Mouse (Mus musculus): ENCODE results near the gene Mcoln1.
A peak's percentile ranks its signal among the peaks of the same experiment; 100 is the strongest.

The Mcoln1 gene

DNA sequence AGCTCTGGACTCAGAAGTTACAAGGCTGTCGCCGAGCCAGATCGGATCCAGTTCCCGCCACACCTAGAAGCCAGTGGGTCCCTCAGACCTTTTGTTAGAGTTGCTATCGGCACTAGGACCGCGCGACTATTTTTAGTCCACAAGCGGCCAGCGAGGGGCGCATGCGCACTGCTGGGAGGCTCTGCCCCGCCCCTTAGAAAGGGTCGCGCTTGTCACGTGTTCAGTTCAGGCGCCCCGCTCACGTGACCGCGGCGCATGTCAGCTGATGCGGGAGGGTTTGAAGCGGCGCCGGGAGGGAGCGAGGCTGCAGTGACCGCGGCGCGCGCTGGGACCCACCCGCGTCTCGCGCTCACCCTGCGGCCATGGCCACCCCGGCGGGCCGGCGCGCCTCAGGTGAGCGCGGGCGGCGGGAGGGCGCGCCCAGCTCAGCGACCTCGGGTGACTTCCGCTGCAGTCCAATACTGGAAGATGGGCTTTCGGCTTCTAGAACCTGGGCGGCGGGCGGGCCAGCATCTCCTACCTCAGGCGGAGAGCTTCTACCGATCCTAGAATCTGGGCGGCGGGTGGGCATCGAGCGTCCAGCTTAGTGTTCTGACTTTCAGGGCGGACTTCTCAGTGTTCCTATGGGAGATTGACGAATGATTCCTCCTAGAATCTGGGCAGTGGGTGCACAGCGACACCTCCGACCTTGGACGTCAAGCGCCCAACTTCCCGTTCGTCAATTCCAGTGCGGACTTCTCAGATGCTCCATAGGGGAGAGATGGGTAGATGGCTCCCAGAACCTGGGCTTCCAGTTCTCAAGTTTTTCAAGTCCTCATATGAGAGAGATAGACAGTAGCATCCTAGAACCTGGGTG, at the start of gene Mcoln1:
TSS of gene Mcoln1 (plus strand) at position 223 of the 856 bp plus-strand sequence.
- DNase-seq (ENCODE audit: low spot score): peak; percentile 98

DNA sequence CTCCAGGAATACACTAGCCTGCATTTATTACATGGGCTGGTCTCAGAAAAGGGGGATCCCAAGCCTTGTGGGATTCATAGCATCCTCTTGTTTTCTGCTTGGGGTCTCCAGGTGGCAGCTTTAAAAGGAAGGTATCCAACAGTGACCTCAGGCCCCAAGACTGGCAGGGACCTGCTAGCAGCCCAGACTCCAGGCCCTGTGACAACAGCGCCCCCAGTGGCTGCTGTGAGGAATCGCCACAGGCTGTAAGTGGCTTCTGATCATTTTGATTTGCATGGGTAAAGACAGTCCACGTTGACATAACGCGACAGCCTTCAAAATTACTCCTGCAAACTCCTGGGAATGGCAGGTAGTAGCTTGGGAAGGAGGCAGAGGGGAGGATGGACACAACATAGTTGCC, 49.6 kb upstream of the Mcoln1 start:
- peak; percentile 64 for DNase-seq (ENCODE audit: low spot score)

DNA sequence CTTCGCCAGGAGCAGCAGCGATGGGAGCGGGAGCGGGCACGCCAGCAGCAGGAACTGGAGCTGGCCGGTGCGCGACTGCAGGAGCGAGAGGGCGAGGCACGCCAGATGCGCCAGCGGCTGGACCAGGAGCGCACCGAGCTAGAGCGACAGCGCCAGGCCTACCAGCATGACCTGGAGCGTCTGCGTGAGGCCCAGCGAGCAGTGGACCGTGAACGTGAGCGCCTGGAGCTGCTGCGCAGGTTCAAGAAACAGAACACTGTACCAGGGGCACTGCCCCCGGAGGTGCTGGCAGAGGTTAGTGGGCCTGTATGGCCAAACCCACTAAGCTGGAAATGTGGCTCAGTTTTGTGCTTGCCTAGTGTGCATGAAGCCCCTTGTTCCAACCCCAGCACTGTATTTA, 48.3 kb upstream of the Mcoln1 start:
- DNase-seq (ENCODE audit: low spot score): no peak

DNA sequence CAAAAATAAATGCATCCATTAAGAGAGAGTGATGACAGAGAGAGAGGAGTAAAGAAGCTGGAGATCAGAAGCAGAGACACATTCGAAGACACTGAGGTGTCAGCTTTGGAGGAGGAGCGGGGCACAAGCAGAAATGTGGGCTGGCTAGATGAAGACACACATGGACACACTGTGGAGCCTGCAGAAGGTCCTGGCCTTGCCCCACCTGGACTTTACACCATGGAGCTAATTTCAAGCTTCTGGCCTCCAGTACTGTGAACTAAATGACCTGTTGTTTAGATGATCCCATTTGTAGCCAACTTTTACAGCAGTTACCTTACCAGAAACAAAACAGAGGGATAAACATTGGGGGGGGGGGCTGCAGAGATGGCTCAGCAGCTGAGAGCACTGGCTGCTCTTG, 37.0 kb upstream of the Mcoln1 start:
- DNase-seq (ENCODE audit: low spot score): no peak

DNA sequence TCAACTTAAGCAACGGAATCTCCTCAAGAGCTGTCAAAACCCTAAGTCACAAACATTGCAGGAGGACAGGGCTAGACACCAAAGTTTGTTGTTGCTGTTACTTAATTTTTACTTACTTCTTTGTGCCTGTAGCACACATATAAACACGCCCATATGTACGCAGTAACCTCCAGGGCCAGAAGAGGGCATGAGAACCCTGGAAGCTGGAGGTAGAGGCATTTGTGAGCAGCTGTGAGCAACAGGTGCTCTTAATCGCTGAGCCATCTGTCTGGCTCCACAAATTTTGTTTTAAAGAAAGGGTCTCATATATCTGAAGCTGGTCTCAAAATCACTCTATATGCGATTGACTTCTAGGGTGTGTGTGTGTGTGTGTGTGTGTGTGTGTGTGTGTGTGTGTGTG, 35.9 kb upstream of the Mcoln1 start:
- DNase-seq (ENCODE audit: low spot score): peak; percentile 49

DNA sequence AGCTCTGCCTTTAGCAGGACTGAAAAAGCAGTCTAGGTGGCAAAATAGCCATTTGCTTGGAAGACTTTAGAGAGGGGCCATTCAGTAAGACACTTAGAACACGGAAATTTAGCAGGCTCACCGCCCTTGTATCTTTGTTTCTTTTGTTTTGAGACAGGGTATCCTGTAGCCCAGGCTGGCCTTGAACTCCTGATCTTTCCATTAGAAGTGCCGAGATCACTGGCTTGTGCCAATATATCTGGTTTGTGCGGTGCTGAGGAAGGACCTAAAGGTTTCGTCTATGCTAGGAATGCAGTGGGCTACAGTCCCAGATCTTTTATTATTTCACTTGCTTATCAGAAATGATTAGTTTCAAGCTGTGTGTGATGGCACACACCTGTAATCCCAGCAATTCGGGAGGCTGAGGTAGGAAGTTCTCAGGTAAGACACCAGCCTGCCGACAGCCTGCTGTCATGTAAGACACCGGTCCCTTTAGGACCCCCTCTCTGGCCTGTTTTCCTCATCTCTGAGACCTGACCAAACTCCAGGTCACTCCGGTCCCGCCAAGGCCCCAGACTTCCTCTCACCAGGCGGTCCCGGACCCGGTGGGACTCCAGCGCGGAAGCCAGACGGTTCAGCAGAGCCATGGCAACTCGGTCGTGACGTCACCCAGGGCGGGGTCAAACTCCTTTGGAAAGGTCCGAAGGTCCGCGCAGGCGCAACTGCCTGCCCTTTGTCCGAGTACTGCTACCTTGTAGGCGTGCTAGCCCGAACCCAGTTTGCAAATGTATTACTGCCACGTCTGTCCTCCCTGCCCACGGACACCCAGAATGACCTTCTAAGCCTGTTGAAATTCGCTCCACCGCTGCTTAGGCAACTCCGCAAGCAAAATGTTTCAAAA, 33.0 kb upstream of the Mcoln1 start, which contains the start of gene Pex11g:
TSS of gene Pex11g (minus strand) at position 675 of the 880 bp plus-strand sequence.
- DNase-seq (ENCODE audit: low spot score): peak; percentile 100

DNA sequence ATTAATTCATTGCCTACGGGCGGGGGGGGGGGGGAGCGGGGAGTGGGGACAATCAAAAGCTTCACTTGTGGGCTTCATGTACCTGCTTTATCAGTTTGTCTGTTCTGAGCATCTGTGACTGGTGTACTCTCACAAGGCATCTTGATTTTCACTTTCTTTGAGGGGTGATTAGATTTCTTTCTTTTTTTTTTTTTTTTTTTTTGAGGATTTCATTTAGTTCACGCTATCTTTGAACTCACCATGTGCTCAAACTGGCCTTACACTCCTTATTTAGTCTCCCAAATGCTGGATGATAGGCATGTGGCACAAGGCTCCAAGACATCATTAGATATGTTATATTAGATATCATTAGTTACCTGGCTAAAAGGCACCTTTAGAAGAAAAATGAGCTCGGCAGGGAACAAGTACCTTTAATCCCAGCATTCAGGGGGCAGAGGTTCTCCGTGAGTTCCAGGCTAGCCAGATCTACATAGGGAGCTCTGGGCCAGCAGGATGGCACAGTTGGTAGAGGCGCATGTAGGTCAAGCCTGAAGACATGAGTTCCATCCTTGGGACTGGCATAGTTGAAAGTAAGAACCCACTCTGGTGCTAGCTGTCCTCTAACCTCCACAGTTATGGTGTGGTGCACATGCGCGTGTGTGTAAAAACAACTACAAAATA, 32.2 kb upstream of the Mcoln1 start:
- no peak for DNase-seq (ENCODE audit: low spot score)

DNA sequence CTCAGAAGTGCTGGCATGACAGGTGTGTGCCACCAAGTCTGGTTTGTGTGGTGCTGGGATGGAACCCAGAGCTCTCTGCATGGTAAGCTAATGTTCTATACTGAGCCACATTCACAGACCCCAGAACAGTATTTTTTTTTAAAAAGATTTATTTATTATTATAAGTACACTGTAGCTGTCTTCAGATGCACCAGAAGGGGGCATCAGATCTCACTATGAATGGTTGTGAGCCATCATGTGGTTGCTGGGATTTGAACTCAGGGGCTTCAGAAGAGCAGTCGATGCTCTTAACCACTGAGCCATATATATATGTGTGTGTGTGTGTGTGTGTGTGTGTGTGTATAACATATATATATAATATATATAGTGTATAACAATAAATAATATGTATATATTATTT, 31.4 kb upstream of the Mcoln1 start:
- no peak for DNase-seq (ENCODE audit: low spot score)

DNA sequence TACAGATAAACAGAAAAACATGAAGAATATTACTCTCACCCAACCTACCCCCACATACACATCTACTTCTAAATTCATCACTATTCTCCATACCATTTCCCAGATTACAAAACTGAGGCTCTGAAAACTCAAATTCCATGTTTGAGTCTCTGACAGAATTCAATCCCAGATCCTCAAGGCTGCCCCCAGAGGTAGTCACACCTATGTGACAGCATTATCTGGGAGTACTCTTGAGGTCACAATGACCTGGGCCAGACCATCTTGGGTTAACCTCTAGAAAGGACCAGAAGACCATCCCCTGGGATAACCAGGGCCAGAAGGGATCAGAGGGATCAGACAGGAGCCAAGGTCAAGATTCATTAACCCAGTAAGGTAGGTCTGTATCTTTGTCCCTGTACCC, 29.7 kb upstream of the Mcoln1 start, which contains the start of gene Tex45:
TSS of gene Tex45 (plus strand) at position 301 of the 400 bp plus-strand sequence.
- no peak for DNase-seq (ENCODE audit: low spot score)

DNA sequence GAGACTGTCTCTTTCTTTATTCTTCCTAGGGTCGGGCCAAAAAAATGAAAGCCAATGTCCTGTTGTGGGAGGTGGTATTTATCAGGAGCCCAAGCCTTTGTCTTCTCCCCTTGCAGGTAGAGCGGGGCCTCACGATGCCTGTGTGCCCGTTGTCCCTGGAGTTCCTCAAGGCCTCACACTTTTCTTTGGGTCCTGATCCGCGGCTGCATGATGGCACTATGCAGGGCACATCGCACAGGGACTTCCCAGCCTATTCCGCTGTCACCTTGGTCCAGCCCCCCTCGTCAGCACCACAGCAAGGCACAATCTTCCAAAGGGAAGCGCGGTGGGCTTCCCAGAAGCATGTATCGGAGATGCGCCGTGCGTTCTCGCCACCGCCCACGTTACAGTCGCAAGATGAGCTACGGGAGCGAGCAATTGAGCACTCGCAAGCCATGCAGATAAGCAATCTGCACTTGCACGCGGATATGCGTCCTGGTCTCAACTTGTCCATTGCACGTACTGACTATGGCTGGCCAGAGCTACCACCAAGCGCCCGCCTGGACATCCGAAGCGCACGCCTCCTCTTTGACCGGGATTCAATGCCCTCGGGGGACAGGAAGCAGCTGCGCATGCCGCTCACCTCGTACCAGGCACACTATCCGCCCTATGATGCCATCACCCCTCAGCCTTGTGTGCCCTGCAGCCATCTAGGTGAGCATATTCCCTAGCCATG, 24.4 kb upstream of the Mcoln1 start:
- DNase-seq (ENCODE audit: low spot score): no peak

DNA sequence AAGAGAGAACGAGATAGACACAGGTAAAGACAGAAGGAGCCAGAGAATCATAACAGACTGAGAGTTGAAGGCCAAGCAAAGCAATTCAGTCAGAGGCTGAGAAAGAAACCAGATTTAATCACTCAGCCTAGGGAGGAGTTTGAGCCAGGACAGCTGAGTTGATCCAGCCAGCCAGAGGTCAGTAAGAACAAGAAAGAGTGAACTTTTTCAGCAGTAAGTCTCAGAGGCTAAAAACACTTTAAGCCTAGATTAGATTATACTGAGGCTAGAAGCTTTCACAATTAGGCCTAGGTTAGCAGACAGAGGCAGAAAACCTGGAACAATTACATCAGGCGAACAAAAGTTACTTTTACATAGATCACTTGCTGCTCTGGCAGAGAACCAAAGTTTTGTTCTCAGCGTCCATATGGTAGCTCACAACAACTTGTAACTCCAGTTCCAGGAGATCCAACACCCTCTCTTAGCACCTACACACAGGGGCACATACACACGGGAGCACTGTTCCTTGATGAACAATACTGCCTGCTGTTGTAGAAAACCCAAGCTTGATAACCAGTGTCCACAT, 20.0 kb upstream of the Mcoln1 start:
- no peak for DNase-seq (ENCODE audit: low spot score)

DNA sequence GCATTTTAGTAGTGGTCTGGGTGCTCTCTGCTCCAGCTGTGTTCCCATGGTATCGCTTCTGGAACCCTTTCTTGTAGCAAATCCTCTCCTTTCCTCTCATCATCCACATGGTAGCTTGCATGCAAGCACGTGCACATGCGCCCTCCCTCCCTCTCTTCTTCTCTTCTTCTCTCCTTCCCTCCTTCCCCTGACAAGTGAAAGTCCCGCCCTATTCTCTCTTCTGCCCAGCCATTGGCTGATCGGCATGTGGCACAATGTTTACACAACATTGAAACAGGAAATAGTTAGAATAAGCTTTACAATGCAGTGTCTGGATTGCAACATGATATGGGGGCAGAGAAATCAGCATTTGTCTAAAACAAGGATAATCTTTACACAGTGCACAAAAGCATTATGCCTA, 18.7 kb upstream of the Mcoln1 start:
- DNase-seq (ENCODE audit: low spot score): no peak

DNA sequence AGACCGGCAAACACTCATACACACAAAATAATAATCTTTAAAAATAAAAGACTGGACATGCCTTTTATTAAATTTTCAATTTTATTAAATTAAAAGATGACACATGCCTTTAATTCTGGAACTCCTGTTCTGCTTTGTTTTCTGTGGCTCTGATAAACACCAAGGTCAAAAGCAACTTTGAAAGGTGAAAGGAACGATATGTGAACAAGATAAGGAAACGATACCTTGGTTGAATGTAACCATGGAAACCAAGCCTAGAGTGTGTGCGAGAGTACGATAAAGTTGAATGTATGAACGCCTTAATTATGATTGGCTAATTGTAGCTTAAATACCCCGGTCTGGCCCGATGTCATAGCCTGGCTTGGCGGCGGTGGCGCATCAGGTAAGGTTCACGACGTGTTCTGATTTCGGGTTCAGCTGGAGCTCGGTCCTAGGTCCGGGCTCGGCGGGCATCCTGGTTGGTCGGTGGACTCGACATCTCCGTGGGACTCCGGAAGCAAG, 18.0 kb upstream of the Mcoln1 start:
- DNase-seq (ENCODE audit: low spot score): no peak

DNA sequence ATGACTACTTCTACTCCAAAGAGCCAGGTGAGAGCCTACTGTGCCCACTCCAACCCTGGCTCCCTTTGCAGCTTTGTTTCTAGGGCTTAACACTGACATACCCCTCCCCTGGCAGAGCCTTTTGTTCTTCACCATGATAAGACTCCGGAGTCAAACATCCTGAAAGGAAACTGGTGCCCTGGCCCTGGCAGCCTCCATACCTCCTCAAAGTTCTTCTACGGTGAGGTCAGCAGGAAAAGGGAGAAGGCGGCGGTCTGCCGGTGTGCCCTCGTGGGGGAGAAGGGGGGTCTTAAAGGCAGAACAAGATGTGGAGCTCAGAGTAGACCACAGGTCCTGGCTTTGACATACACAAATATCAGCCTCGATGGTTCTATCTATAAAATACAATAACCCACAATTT, 16.7 kb upstream of the Mcoln1 start:
- DNase-seq (ENCODE audit: low spot score): no peak

DNA sequence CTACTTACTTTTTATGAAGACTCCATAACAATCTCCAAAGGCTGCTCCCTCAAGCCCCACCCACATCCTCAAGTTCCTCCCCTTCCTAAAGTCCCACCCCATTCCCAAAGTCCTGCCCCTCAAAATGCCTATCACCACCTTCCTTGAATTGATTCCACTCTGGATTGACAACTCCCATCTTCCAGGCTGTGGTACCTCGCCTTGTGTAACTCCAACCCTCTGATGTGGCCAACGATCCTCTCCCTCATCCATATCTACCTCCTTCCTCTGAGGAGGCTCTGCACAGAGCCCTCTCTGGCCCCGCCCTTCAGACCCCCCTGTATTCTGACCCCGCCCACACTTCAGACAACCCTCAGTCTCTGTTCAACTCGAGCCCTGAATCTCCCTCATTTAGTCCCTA, 15.1 kb upstream of the Mcoln1 start:
- no peak for DNase-seq (ENCODE audit: low spot score)

DNA sequence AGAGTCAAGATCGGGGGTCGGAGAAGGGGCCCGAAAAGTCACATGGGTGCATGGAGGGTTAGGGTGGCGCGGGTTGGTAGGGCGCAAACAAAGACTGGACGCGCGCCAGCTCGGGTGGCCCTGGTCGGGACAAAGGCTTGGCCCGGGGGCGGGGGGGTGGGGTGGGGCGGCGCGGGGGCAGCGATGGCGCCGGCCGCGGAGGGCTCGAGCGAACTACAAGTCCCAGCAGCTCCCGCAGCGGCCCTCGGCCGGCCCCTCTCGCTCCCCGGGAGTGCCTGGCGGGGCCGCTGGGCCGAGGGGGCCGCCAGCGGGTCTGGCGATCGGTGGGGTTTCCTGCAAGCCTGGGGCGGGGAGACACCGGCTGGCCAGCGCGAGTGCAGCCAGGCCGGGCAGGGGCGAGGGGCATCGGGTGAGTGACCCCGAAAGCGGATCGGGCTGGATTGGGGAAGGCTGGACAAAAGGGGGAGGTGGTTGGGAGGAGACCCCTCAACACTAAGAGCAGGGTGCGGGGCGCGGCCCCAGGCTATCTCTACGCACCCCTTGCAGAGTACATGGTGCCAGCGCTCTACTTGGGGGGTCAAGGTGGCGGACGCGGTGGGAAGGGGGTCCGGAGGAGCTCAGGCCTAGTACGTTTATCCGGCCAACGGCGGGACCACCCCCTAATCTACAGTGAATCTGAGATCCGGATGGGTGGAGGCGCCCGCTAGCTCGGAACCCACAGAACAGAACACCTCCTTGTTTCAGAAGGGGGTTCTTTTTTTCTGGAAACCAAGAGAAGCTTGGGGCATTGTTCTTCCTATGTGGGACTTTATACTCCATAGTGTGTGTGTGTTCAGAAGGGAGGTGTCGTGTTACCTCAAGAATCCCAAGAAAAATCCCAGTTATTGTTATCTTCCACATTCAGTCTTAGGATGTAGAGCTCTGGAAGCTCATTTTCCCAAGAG, 7.1 kb upstream of the Mcoln1 start, which contains the start of gene Zfp358:
TSS of gene Zfp358 (plus strand) at position 238 of the 944 bp plus-strand sequence.
- DNase-seq (ENCODE audit: low spot score): peak; percentile 75

DNA sequence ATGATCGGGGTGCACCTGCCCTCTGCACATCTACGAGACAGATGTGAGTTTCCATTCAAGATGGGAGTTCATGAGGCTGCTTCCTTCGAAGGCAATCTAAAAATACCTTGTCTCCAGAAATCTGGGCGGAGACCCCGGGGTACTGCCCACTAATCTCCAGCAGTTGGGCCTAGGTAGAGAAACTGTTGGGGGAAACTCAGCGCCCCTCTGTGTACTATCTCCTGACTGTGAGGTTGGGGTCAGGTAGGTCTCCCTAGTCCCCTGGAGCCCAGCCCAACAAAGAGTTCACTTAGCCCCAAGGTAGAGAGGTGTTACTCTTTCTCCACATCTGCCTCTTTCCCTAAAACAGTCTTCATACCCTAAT, 6.4 kb upstream of the Mcoln1 start:
- no peak for DNase-seq (ENCODE audit: low spot score)

DNA sequence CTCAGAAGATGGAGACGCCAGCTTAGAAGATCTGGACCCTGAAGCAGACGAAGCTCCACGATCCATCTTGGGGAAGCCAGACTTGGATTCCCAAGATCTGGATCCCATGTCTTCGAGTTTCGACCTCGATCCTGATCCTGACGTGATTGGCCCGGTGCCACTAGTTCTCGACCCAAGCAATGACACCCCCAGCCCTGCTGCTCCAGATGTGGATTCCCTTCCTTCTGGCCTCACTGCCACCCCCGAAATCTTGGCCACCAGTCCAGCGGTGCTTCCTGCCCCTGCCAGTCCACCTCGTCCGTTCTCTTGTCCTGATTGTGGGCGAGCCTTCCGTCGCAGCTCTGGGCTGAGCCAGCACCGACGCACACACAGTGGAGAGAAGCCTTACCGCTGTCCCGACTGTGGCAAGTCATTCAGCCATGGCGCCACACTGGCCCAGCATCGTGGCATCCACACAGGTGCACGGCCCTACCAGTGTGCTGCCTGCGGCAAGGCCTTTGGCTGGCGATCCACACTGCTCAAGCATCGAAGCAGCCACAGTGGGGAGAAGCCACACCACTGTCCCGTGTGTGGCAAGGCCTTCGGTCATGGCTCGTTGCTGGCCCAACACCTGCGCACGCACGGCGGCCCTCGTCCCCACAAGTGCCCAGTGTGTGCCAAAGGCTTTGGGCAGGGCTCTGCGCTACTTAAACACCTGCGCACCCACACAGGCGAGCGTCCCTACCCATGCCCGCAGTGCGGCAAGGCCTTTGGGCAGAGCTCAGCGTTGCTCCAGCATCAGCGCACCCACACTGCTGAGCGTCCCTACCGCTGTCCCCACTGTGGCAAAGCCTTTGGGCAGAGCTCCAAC, 4.5 kb upstream of the Mcoln1 start:
- DNase-seq (ENCODE audit: low spot score): no peak

DNA sequence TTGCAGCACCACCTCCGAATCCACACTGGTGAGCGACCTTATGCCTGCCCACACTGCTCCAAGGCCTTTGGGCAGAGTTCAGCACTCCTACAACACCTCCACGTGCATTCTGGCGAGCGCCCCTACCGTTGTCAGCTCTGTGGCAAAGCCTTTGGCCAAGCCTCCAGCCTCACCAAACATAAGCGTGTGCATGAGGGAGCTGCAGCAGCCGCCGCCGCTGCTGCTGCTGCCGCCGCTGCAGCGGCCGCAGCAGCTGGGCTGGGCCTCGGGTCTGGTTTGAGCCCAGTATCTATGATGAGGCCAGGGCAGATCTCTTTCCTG, 3.9 kb upstream of the Mcoln1 start:
- no peak for DNase-seq (ENCODE audit: low spot score)
